Mouse (Mus musculus) liver, embryonic 14.5 days (tissue): ENCODE measurements around the gene Cym. TPM values are rescaled to one million over a fixed set of nuclear protein-coding genes. Genes with fewer than 3 reads are reported as not detected.

Experiments
- ATAC-seq: fragments of 200-750 bp; cut with Nextera tagmentation; 2 replicates; pipeline ENCODE4 v1.8.0; 2017; ENCODE audit warnings: moderate number of reproducible peaks, mild to moderate bottlenecking, moderate library complexity; ENCODE audit not compliant: insufficient read depth
- DNase-seq, 3 experiments: peaks; one replicate each; pipeline ENCODE4 v3.0.0-alpha.2; 2012 to 2013; ENCODE audit warnings: low read depth in 3 of 3, low spot score in 3 of 3
- H3K27ac ChIP-seq: fragments of 300-500 bp; sonication (generic); 2 replicates; pipeline ENCODE4 v1.5.1; 2014; ENCODE audit warnings: moderate library complexity, mild to moderate bottlenecking, control low read depth, inconsistent platforms
- H3K27me3 ChIP-seq: fragments of 300-500 bp; sonication (generic); 2 replicates; pipeline ENCODE4 v1.6.1; 2014; ENCODE audit warnings: mild to moderate bottlenecking, low read length, moderate library complexity; ENCODE audit not compliant: control insufficient read depth, insufficient read depth
- H3K36me3 ChIP-seq: fragments of 300-500 bp; sonication (generic); replicated peaks from 2 replicates; pipeline ENCODE4 v1.6.1; 2014; ENCODE audit warnings: low read depth; ENCODE audit not compliant: control insufficient read depth, insufficient read depth
- H3K4me1 ChIP-seq, 2 experiments: fragments of 200-500 bp in 1 of 2; fragments of 300-500 bp in 1 of 2; sonication (generic) in 1 of 2; replicated peaks; 2 replicates each; pipeline ENCODE4 v1.6.1; 2012 to 2014; ENCODE audit warnings: antibody characterized with exemption in 1 of 2, inconsistent platforms in 1 of 2, low read length in 1 of 2; ENCODE audit not compliant: control insufficient read depth in 2 of 2, insufficient read depth in 2 of 2
- H3K4me2 ChIP-seq: fragments of 300-500 bp; sonication (generic); 2 replicates; pipeline ENCODE4 v1.6.1; 2014; ENCODE audit warnings: low read depth, mild to moderate bottlenecking, control low read depth, moderate library complexity
- H3K4me3 ChIP-seq, 2 experiments: fragments of 200-500 bp in 1 of 2; fragments of 300-500 bp in 1 of 2; sonication (generic) in 1 of 2; 2 replicates each; pipeline ENCODE4 v1.5.1; 2012 to 2014; ENCODE audit warnings: low read depth in 2 of 2, low read length in 2 of 2, mild to moderate bottlenecking in 2 of 2, control low read depth in 1 of 2, inconsistent platforms in 1 of 2, moderate library complexity in 1 of 2; ENCODE audit not compliant: insufficient read depth in 1 of 2
- H3K9ac ChIP-seq: fragments of 300-500 bp; sonication (generic); replicated peaks from 2 replicates; pipeline ENCODE4 v1.6.1; 2014; ENCODE audit warnings: mild to moderate bottlenecking, control low read depth, moderate library complexity
- H3K9me3 ChIP-seq: fragments of 300-500 bp; sonication (generic); 2 replicates; pipeline ENCODE4 v1.6.1; 2016; ENCODE audit warnings: low read length, mixed read lengths; ENCODE audit not compliant: control insufficient read depth
- CTCF ChIP-seq: IDR thresholded peaks from 2 replicates; pipeline ENCODE4 v1.5.1; 2016; ENCODE audit warnings: antibody characterized with exemption, low read depth, control low read depth
- EP300 ChIP-seq: IDR thresholded peaks from 2 replicates; pipeline ENCODE4 v1.6.1; 2016; ENCODE audit warnings: antibody characterized with exemption, low read depth
- WGBS: fragments of 180-500 bp; shearing (Covaris S2); extraction: QIAGEN DNeasy Blood & Tissue Kit; methylation state at CpG from one replicate; pipeline ENCODE4 v1.1.7; 2014; ENCODE audit not compliant: insufficient replicate concordance; 5-methylcytosine and 5-hydroxymethylcytosine counted together
- polyA plus RNA-seq, 2 experiments: library from polyadenylated mRNA; depleted of rRNA in 1 of 2; stranded (reverse) in 1 of 2; unstranded in 1 of 2; fragments of >200 nt; fragmentation: Nextera tagmentation in 1 of 2; extraction: Ambion mirVana in 1 of 2; gene quantifications; 2 replicates each; pipeline versions ENCODE4 v1.2.1 to v1.2.3; 2012 to 2014

Gene Cym
- polyA plus RNA-seq, 2 experiments = 0.08 to 0.20 TPM

DNA sequence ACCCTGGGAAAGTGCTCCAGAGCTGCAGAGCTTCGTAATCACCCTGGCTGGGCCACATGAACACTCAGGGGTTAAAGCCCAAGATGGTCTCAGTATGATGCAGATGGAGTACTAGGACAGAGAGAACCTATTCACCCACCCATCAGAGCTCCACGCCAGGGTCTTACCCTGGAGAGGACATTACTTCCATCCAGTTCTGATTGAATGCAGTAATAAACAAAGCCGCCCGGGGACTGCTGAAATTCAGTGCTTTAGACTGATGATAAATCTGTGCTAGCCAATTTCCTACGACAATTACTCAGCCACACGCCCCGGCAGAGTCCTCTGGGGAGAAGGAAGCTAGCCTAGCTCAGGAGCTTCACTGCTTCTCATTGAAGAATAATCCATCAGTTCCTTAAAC is 35.2 kb upstream of the Cym start:
- Histone ChIP-seq H3K27ac (no peak overlapping the region), H3K4me3 (no peak overlapping the region), H3K9ac (no peak overlapping the region), H3K36me3 (no peaks in the 10 kb centered on the region), H3K4me2 (no peak overlapping the region), H3K27me3 (no peaks in the 10 kb centered on the region), H3K4me1 (no peaks in the 10 kb centered on the region), H3K9me3 (no peaks in the 10 kb centered on the region)
- DNase-seq (no peak), ATAC-seq (no peak)
- no peak for TF ChIP-seq EP300
- TF ChIP-seq CTCF = no peak
- whole genome bisulfite sequencing = 56% methylated on average over 7 of the region's 7 CpGs

DNA sequence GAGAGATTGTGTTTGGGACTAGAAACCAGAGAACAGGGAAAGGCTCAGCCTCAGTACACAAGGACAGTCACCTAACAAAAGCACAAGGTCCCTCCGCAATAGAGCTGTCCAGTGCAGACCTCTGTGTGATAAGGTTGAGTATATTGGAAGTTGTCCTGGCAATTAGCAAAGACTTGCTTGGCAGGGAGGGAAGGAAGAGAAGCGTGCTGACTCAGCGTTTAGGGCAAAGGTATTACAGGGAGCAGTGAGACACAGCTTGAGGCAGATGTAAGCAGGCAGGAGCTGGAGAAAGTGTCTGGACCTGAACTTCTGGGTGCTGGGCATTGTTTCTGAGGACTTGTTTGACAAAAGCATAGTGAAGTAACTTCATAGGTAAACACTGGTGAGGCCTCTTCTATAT is 34.5 kb upstream of the Cym start:
- H3K4me3 ChIP-seq = no peak overlapping the region
- DNase-seq = no peak
- no peak for ATAC-seq
- H3K27me3 ChIP-seq = no peaks in the 10 kb centered on the region
- no peaks in the 10 kb centered on the region for H3K36me3 ChIP-seq
- no peak overlapping the region for H3K9ac ChIP-seq
- H3K9me3 ChIP-seq = no peaks in the 10 kb centered on the region
- H3K27ac ChIP-seq = no peak overlapping the region
- H3K4me1 ChIP-seq = no peaks in the 10 kb centered on the region
- no peak overlapping the region for H3K4me2 ChIP-seq
- TF ChIP-seq CTCF (no peak), EP300 (no peak)
- WGBS = 68% methylated on average over 3 of the region's 3 CpGs

DNA sequence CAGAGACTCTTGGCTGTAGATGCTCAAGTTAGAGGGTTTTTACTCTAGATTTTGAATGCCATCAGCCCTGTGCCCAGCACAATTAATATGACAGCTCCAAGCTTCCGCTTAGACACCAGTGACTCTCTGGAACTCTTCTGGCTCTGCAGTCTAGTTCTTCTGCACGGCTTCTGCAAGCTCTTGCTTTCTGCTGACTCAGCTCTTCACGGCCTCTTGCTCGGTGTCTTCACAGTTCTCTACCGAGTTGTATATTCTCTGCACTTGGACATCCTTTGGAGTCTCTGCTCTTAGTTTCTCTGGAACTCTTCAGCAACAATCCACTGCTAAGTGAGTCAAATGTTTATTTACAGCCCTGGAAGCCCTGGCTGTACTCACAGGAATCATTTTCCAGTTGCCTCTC is 32.4 kb upstream of the Cym start:
- no peaks in the 10 kb centered on the region for H3K9me3 ChIP-seq
- no peaks in the 10 kb centered on the region for H3K27me3 ChIP-seq
- H3K4me1 ChIP-seq = no peaks in the 10 kb centered on the region
- no peak for TF ChIP-seq EP300
- no peak for TF ChIP-seq CTCF
- DNase-seq (no peak), ATAC-seq (no peak)
- no peaks in the 10 kb centered on the region for H3K36me3 ChIP-seq
- no peak overlapping the region for H3K27ac ChIP-seq
- no peak overlapping the region for H3K9ac ChIP-seq
- no peak overlapping the region for H3K4me3 ChIP-seq
- WGBS = 51% methylated on average over 5 of the region's 5 CpGs
- no peak overlapping the region for H3K4me2 ChIP-seq

DNA sequence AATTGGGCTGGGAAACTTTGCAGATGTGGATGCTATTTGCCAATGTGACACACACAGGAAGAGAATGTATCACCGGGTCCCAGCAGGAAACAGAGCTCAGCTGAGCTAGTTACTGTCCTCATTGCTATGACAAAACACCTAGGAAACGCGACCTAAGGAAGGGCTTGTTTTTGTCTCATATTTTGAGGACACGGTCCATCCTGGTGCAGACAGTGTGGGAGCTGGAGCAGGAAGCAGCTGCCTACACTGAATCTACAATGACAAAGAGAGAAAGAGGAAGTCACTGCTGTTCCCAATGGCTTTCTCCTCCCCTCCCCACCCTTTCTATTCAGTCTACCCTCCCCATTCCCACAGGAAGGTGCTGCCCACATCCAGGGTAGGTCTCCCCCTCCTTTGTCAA is 30.5 kb upstream of the Cym start:
- Histone ChIP-seq H3K4me1 (no peaks in the 10 kb centered on the region), H3K27me3 (no peaks in the 10 kb centered on the region), H3K27ac (no peak overlapping the region), H3K4me3 (no peak overlapping the region), H3K9me3 (no peaks in the 10 kb centered on the region), H3K9ac (no peak overlapping the region), H3K36me3 (no peaks in the 10 kb centered on the region), H3K4me2 (no peak overlapping the region)
- DNase-seq = no peak
- TF ChIP-seq EP300 = no peak
- no peak for TF ChIP-seq CTCF
- no peak for ATAC-seq
- 12% methylated on average over 4 of the region's 4 CpGs for WGBS

DNA sequence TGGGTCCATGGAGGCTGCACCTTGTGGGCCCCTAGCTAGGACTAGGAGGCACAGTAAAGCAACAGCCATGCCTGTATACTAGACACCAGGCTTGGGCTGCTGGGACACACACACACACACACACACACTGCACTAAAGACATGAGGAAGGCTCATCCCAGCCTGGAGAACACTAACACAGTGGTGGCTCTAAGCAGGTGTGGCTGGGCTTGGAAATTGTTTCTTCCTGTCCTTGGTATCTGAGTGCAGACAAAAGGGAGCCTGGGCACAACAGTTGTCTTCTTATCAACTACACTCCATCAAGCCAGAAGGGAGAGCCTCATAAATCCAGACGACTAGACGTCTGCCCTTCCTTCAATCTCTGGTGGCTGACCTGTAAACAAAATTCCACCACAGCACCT is 28.8 kb upstream of the Cym start:
- Histone ChIP-seq H3K4me3 (no peak overlapping the region), H3K9me3 (no peaks in the 10 kb centered on the region), H3K36me3 (no peaks in the 10 kb centered on the region), H3K4me2 (no peak overlapping the region), H3K27me3 (no peaks in the 10 kb centered on the region), H3K4me1 (no peaks in the 10 kb centered on the region), H3K9ac (no peak overlapping the region), H3K27ac (no peak overlapping the region)
- 12% methylated on average over 2 of the region's 2 CpGs for WGBS
- no peak for DNase-seq
- TF ChIP-seq EP300 (no peak), CTCF (no peak)
- ATAC-seq = no peak
